Mouse (Mus musculus) midbrain, embryonic 13.5 days (tissue): ENCODE data around the gene Rbm28. TPM values are rescaled to one million over a fixed set of nuclear protein-coding genes. Genes with fewer than 3 reads are reported as not detected.
"Not testable (repeated sequence)": the region's sequence is repeated elsewhere in the genome, so short reads cannot be mapped to it uniquely, and the experiment has no call there.

Source experiments
- ATAC-seq: fragments of 200-750 bp; cut with Nextera tagmentation; 2 replicates; pipeline ENCODE4 v1.8.0; 2017; ENCODE audit warnings: mild to moderate bottlenecking, moderate TSS enrichment, moderate library complexity
- H3K27ac ChIP-seq: fragments of 300-500 bp; sonication (generic); 2 replicates; pipeline ENCODE4 v1.5.1; 2015; ENCODE audit warnings: inconsistent platforms, mild to moderate bottlenecking, moderate library complexity
- H3K27me3 ChIP-seq: fragments of 300-500 bp; sonication (generic); 2 replicates; pipeline ENCODE4 v1.6.1; 2015; ENCODE audit warnings: mild to moderate bottlenecking, inconsistent platforms
- H3K36me3 ChIP-seq: fragments of 300-500 bp; sonication (generic); 2 replicates; pipeline ENCODE4 v1.6.1; 2015; ENCODE audit warnings: mild to moderate bottlenecking, inconsistent platforms
- H3K4me1 ChIP-seq: fragments of 300-500 bp; sonication (generic); replicated peaks from 2 replicates; pipeline ENCODE4 v1.6.1; 2015; ENCODE audit warnings: inconsistent platforms
- H3K4me2 ChIP-seq: fragments of 300-500 bp; sonication (generic); replicated peaks from 2 replicates; pipeline ENCODE4 v1.6.1; 2015; ENCODE audit warnings: moderate library complexity, mild to moderate bottlenecking, inconsistent platforms
- H3K4me3 ChIP-seq: fragments of 300-500 bp; sonication (generic); replicated peaks from 2 replicates; pipeline ENCODE4 v1.5.1; 2015; ENCODE audit warnings: mild to moderate bottlenecking, inconsistent platforms
- H3K9ac ChIP-seq: fragments of 300-500 bp; sonication (generic); replicated peaks from 2 replicates; pipeline ENCODE4 v1.6.1; 2015; ENCODE audit warnings: mild to moderate bottlenecking, inconsistent platforms
- H3K9me3 ChIP-seq: fragments of 300-500 bp; sonication (generic); 2 replicates; pipeline ENCODE4 v1.6.1; 2016; ENCODE audit warnings: mild to moderate bottlenecking, inconsistent platforms
- WGBS: fragments of 180-500 bp; shearing (Covaris S2); methylation state at CpG from one replicate; pipeline ENCODE4 v1.1.7; 2015; 5-methylcytosine and 5-hydroxymethylcytosine counted together
- polyA plus RNA-seq: library from polyadenylated mRNA; unstranded; fragments of >200 nt; fragmentation: Nextera tagmentation; extraction: Ambion mirVana; gene quantifications from 2 replicates; pipeline ENCODE4 v1.2.1, GENCODE M21; 2015

Rbm28 gene
- polyA plus RNA-seq, 1 experiment from 2014 or later: 48.5 TPM

DNA sequence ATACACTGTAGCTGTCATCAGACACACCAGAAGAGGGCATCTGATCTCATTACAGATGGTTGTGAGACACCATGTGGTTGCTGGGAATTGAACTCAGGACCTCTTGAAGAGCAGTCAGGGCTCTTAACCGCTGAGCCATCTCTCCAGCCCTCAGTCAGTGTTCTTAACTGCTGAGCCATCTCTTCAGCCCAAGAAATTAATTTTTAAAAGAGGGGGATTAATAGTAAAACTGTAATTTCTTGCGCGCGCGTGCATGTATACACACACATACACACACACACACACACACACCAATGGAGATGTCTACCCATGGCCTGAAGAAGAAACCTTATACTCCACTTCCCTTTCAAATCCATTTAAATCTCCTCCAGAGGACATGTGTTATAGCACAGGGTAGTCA is 3.5 kb downstream of the Rbm28 start:
- not testable (repeated sequence) for H3K9ac ChIP-seq, H3K27me3 ChIP-seq, H3K9me3 ChIP-seq, H3K4me3 ChIP-seq, H3K27ac ChIP-seq, ATAC-seq, H3K4me2 ChIP-seq
- WGBS: 98% methylated on average over 5 of the region's 5 CpGs
- Histone ChIP-seq H3K36me3 (peaks cover 34% of the 10 kb centered on the region), H3K4me1 (peaks cover 16% of the 10 kb centered on the region)

DNA sequence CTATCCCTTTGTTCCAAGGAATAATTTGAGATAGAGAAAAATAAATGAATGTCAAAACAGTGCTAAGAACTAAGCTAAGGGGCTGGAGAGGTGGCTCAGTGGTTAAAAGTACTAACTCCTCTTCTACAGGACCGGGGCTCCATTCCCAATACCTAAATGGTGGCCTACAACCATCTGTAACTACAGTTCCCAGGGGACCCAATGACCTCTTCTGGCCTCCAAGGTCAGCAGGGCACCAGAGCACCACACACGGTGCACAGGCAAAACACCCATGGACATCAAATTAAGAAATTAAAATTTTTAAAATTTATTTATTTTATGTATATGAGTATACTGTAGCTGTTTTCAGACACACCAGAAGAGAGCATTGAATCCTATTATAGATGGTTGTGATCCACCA is 4.0 kb downstream of the Rbm28 start:
- Histone ChIP-seq H3K36me3 (peaks cover 39% of the 10 kb centered on the region), H3K9me3 (no peaks in the 10 kb centered on the region), H3K27ac (no peak overlapping the region), H3K4me1 (peaks cover 16% of the 10 kb centered on the region), H3K4me2 (no peak overlapping the region), H3K9ac (no peak overlapping the region), H3K27me3 (peaks cover 3% of the 10 kb centered on the region; the same call in 1 of the 2 replicates), H3K4me3 (no peak overlapping the region)
- WGBS: 100% methylated on average over 2 of the region's 2 CpGs
- ATAC-seq: no peak

DNA sequence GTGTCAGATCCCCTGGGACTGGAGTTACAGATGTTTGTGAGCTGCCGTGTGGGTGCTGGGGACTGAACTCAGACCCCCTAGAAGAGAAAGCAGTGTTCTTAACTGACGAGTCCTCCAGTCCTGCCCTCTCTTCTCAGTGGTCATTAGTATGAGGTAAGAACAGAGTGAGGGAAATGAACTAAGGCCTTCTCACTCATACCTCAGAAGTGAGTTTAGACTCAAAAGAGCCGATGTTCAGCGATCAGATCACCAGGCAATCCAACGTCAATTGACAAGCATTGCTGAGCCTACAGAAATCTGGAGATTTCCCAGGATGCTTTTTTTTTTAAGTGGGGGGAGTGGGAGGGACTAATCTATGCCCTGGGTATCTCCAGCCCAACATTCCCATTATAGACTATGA is 8.5 kb downstream of the Rbm28 start:
- H3K4me1 ChIP-seq: no peaks in the 10 kb centered on the region
- no peak overlapping the region for H3K4me2 ChIP-seq
- WGBS: 94% methylated on average over 5 of the region's 5 CpGs
- H3K27me3 ChIP-seq: no peaks in the 10 kb centered on the region
- no peak overlapping the region for H3K9ac ChIP-seq
- H3K36me3 ChIP-seq: peaks cover 78% of the 10 kb centered on the region
- ATAC-seq: no peak
- H3K27ac ChIP-seq: no peak overlapping the region
- H3K4me3 ChIP-seq: no peak overlapping the region
- no peaks in the 10 kb centered on the region for H3K9me3 ChIP-seq

DNA sequence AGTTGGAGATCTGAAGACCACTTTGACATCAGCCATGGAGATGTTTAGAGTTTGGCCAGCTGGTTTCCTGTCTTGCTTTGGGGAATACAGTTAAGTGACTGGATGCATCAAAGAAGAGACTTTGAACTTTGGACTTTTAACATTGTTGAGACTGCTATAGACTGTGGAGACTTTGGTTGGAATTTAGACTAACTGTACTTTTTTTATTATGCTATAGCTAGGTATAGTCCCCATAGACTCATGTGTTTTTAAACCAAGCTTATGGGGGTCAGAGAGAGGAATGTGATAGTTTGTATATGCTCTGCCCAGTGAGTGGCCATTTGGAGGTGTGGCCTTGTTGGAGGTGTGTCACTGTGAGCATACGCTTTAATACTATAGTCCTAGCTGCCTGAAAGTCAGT is 14.8 kb downstream of the Rbm28 start:
- H3K36me3 ChIP-seq: peaks cover 55% of the 10 kb centered on the region
- WGBS: 97% methylated on average over 1 of the region's 1 CpGs
- no peak overlapping the region for H3K9ac ChIP-seq
- no peak for ATAC-seq
- no peaks in the 10 kb centered on the region for H3K4me1 ChIP-seq
- H3K4me2 ChIP-seq: no peak overlapping the region
- no peaks in the 10 kb centered on the region for H3K27me3 ChIP-seq
- H3K4me3 ChIP-seq: no peak overlapping the region
- no peaks in the 10 kb centered on the region for H3K9me3 ChIP-seq
- H3K27ac ChIP-seq: no peak overlapping the region

DNA sequence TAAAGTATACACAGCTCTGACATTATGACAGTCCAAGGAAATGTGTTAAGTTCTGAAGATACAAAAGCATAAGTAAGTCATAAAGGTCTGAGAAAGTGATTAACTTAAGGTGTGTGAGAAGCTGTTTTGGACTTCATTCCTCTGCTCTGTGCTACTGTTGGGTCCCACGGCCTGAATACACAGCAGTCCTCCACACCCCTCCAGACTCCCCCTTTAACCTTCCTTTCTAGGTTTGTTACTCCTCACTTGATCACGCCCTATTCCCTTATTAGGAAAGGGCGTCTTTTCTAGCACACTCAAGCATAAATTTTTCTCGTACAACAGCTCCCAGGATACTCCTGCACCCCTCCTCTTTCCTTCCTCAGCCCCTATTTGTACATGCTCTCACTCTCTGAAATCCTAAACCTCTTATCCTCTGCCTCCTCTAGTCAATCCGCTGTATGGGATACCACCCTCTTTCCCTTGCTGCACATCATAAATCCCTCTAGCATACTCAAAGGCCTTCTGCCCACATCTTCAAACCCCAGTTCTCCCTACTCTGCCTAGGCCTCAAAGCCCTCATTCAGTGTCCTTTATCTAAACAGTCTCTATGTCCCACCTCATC is 17.3 kb downstream of the Rbm28 start:
- WGBS: 81% methylated on average over 5 of the region's 5 CpGs
- Histone ChIP-seq H3K4me3 (no peak overlapping the region), H3K9me3 (no peaks in the 10 kb centered on the region), H3K9ac (no peak overlapping the region), H3K27ac (no peak overlapping the region), H3K27me3 (no peaks in the 10 kb centered on the region), H3K36me3 (peaks cover 39% of the 10 kb centered on the region), H3K4me1 (no peaks in the 10 kb centered on the region), H3K4me2 (no peak overlapping the region)
- ATAC-seq: no peak

DNA sequence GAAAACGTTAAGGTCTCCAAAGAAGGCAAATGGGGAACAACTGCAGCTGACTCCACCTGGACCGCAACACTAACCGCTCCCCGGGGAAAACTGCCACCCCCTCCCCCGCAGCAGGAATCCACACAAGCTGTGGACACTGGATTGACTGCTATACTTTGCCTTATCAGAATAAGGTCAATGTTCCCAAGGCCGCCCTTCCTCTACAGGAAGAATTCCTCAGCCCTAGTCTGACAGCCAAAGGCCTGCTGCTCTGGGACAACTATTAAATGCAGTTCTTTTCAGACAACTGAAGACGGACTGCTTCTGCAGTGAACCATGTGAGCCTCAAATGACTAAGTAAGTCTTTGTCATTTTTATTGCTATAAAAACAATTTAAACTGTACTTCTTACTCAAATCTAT is 18.2 kb downstream of the Rbm28 start:
- H3K4me1 ChIP-seq: no peaks in the 10 kb centered on the region

DNA sequence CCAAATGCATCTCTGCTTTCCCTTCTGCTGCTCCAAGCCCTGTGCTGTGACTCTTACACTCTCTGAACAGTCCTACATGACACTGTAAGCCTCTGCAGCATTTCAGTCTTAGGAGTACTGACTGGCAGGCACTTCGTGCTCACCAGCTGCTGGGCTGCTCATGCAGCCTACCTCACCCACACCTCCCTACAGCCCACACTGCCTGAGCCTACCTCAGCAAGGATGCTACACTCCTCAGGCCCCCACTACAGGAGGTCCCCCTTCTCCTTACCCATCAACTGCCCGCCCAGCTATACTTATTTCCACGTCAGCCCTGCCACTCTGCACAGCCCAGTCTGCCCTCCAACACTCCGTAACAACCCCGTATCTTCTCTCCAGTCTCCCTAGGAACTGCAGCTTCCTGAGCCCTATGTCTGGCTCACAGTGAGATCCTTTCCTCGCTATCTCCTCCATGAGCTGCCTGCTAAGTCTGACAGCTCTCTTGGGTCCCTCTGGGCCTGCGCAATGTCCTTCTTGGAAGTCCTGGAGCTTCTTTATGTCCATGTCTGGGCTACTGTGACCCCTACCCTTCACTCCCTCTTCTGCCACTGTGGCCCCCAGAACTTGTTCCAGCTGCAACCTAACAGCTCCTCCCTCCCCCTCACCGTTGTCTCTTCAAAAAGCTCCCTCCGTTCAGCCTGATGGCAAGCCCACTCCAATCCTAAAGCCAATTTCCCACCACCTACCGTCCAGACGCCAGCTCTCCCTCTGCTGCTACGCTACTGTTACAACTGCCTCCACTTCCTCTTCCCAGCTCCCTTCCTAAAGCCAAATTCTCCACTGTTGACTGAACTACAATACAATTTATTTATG is 19.1 kb downstream of the Rbm28 start:
- ATAC-seq: no peak
- H3K4me1 ChIP-seq: no peaks in the 10 kb centered on the region
- H3K27me3 ChIP-seq: no peaks in the 10 kb centered on the region
- H3K27ac ChIP-seq: no peak overlapping the region
- no peaks in the 10 kb centered on the region for H3K9me3 ChIP-seq
- no peak overlapping the region for H3K4me3 ChIP-seq
- H3K4me2 ChIP-seq: no peak overlapping the region
- WGBS: 74% methylated on average over 12 of the region's 12 CpGs
- peaks cover 34% of the 10 kb centered on the region for H3K36me3 ChIP-seq
- H3K9ac ChIP-seq: no peak overlapping the region

More for the DNA sequence above, 18.2 kb downstream of the Rbm28 start:
- no peak for ATAC-seq
- Histone ChIP-seq H3K27ac (no peak overlapping the region), H3K27me3 (no peaks in the 10 kb centered on the region), H3K4me2 (no peak overlapping the region), H3K36me3 (peaks cover 35% of the 10 kb centered on the region), H3K9me3 (no peaks in the 10 kb centered on the region), H3K4me3 (no peak overlapping the region), H3K9ac (no peak overlapping the region)
- WGBS: 86% methylated on average over 7 of the region's 7 CpGs

DNA sequence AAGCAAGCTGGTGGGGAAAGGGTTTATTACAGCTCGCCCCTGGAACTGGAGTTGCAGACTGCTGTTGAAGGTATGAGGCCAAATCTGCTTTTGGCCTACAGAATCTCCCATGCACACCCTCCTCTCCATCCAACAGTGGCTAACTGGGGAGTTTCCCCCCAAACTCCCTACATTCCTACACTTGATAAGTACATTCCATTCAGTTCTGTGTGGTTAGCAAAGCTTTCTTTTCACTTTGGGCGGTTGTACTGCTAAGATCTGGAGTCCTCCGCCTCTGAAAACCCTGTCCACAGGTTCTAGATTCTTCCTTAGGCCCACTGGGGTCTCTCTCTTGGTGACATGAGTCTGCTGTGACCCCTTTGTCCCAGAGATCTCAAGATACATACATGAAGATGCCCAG is 19.8 kb downstream of the Rbm28 start:
- Histone ChIP-seq H3K27ac (no peak overlapping the region), H3K9ac (no peak overlapping the region), H3K4me3 (no peak overlapping the region)

DNA sequence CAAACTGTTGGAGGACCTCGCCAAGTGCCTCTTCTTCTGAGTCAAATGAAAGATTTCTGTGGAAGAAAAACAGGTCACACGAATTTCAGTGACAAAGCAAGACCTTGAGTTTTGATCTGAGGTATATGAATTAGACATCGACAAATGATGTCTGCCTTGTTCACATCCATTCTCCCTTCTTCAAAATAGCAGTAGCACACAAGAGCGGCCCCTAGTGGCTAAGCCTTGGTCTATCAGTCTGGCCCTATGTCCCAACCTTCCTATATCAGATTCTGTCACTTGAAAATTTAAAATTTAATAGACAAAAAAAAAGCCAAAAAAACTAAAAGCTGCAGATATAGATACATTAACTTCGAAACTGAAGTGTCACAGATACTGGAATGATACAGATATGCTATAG is 21.2 kb downstream of the Rbm28 start:
- H3K36me3 ChIP-seq: peaks cover 25% of the 10 kb centered on the region
- H3K4me3 ChIP-seq: no peak overlapping the region
- H3K27ac ChIP-seq: no peak overlapping the region
- H3K4me2 ChIP-seq: no peak overlapping the region
- no peak overlapping the region for H3K9ac ChIP-seq
- H3K4me1 ChIP-seq: no peaks in the 10 kb centered on the region
- ATAC-seq: 0 out of 2 replicates have a peak, but pooled peaks have one; percentile 50
- H3K27me3 ChIP-seq: no peaks in the 10 kb centered on the region
- H3K9me3 ChIP-seq: no peaks in the 10 kb centered on the region
- WGBS: 41% methylated on average over 5 of the region's 5 CpGs

More for the DNA sequence above, 19.8 kb downstream of the Rbm28 start:
- no peak for ATAC-seq
- Histone ChIP-seq H3K36me3 (peaks cover 32% of the 10 kb centered on the region), H3K4me1 (no peaks in the 10 kb centered on the region), H3K4me2 (no peak overlapping the region), H3K27me3 (no peaks in the 10 kb centered on the region), H3K9me3 (no peaks in the 10 kb centered on the region)
- WGBS: 91% methylated on average over 3 of the region's 3 CpGs

DNA sequence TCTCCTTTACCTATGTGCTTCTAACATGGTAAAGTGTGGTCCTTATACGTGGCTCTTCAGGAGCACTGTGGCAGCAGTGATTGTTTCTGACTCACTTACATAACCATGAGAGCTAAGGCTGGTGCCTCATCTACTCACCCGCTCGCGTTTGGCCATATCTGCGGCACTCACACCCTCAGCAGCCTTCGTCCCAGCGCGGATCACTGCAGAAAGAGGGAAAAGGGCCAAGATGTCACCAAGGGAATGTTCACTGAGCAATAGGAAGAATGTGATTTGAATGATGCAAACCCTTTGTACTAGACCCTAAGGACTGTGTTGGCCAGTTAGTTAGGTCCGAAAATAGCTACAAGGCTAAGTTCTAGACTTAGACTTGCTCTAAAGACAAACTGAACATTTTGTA is 27.4 kb downstream of the Rbm28 start:
- Histone ChIP-seq H3K27me3 (no peaks in the 10 kb centered on the region), H3K9me3 (no peaks in the 10 kb centered on the region), H3K9ac (no peak overlapping the region), H3K36me3 (peaks cover 72% of the 10 kb centered on the region), H3K4me2 (no peak overlapping the region), H3K4me1 (no peaks in the 10 kb centered on the region), H3K4me3 (no peak overlapping the region), H3K27ac (no peak overlapping the region)
- no peak for ATAC-seq
- 97% methylated on average over 9 of the region's 9 CpGs for WGBS

DNA sequence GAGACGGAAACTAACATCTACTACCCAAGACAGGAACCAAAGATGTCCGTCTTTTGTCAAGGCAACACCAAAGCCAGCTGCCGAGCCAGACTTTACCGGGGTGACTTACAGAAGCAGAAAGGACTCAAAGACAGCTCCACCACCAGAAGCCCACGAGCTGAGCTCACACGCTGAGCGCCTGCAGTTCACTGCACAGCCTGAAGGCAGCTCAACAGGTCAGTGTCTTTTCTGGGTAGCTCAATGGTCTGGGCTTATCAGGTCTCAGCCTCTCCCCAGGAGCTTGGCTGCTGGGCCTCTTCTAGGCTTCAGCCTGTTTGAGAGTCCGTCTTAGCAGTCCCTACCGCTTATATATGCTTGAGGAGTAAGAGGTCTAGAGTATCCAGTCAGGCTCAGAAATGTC is 31.7 kb downstream of the Rbm28 start:
- no peaks in the 10 kb centered on the region for H3K4me1 ChIP-seq
- no peak overlapping the region for H3K4me3 ChIP-seq
- H3K27me3 ChIP-seq: no peaks in the 10 kb centered on the region
- H3K27ac ChIP-seq: no peak overlapping the region
- WGBS: 92% methylated on average over 9 of the region's 9 CpGs
- H3K9ac ChIP-seq: no peak overlapping the region
- H3K9me3 ChIP-seq: no peaks in the 10 kb centered on the region
- no peak overlapping the region for H3K4me2 ChIP-seq
- ATAC-seq: no peak
- H3K36me3 ChIP-seq: peaks cover 91% of the 10 kb centered on the region

DNA sequence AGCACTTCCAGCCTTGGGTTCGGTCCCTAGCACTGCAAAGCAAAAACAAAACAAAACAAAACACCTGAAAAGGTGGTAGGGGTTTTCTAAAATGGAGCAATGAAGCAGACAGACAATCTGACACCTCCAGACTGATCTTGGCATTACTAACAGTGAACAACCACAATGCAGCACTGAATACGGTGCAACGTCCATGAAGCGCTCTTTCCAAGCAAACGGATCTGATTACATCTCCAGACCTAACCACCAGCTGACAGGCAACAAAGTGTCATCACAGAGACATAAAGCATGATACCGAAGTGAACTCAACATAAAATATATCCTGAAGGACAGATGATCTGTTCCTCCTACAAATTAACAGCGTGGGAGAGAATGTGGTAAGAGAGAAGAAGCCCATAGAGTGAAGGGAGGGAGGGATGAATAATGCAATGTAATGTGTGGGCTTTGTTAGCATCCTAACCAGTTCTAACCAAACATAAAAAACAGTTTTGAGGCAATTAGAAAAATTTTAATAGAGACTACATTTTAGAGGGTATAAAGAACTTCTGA is 37.9 kb downstream of the Rbm28 start:
- no peaks in the 10 kb centered on the region for H3K4me1 ChIP-seq
- WGBS: 95% methylated on average over 7 of the region's 7 CpGs
- no peak overlapping the region for H3K4me2 ChIP-seq
- H3K27ac ChIP-seq: no peak overlapping the region
- H3K9me3 ChIP-seq: no peaks in the 10 kb centered on the region
- no peak for ATAC-seq
- H3K9ac ChIP-seq: no peak overlapping the region
- peaks cover 78% of the 10 kb centered on the region for H3K36me3 ChIP-seq
- H3K27me3 ChIP-seq: no peaks in the 10 kb centered on the region
- no peak overlapping the region for H3K4me3 ChIP-seq
